Mouse (Mus musculus) liver, adult (tissue): Measurements from ENCODE around the gene Aldh3a2.

Experiments used
- GATA4 ChIP-seq: IDR thresholded peaks from 2 replicates; pipeline ENCODE4 v1.6.1; 2014; ENCODE audit warnings: mild to moderate bottlenecking, low read length; ENCODE audit not compliant: insufficient replicate concordance

Gene Aldh3a2

GRCm38 (mm10) chr11:61231329-61231728 lies 35.9 kb downstream of the Aldh3a2 start:
- TF ChIP-seq GATA4, result no peak

GRCm38 (mm10) chr11:61228406-61228805 lies 38.9 kb downstream of the Aldh3a2 start:
- TF ChIP-seq GATA4, result no peak

DNA sequence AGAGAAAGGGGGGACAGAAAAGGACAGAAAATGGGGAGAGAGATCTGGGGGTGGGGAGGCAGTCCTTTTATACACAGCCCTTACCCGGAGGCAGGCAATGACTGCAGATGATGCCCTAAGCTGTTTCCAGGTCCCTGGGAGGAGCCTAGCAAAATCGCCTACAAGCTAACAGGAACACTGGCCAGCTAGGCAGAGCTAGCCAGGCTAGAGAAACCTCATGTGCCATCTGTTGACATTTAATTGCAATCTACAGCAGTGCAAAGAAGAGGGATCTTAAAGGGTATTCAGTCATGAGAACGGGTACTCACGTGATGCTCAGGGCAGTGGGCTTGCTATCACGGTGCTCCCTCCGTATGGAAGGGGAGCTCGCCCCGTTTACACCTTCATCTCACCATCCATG lies 39.4 kb downstream of the Aldh3a2 start:
- no peak for TF ChIP-seq GATA4

GRCm38 (mm10) chr11:61225941-61226412 lies 41.3 kb downstream of the Aldh3a2 start:
- TF ChIP-seq GATA4, result no peak

- TF ChIP-seq GATA4, result no peak
These were observed 41.8 kb downstream of the Aldh3a2 start for GRCm38 (mm10) chr11:61225511-61225910.

- TF ChIP-seq GATA4, result no peak
These were observed 42.4 kb downstream of the Aldh3a2 start for GRCm38 (mm10) chr11:61224907-61225306.

GRCm38 (mm10) chr11:61224234-61224744 lies 43.0 kb downstream of the Aldh3a2 start:
- no peak for TF ChIP-seq GATA4

- TF ChIP-seq GATA4, result no peak
These were observed 44.1 kb downstream of the Aldh3a2 start for GRCm38 (mm10) chr11:61222971-61223745.

DNA sequence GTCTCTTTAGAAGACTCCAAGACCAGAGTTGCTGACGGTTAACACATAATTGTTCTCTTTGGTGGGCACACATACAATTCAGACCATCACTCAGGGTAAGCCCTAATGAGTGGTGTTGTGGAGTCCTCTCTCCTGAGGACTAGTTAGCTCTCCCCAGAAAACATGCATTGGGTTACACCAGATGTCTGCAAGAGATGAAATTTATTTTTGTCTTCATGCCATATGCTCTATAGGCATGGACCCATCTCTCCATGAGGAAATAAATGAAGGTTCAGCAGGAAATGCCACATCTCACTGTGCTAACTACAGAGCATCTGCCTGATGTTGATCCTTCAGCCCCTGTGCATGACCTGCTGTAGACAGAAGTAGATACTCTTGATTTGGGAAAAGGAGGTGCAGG lies 45.3 kb downstream of the Aldh3a2 start:
- TF ChIP-seq GATA4, result no peak

DNA sequence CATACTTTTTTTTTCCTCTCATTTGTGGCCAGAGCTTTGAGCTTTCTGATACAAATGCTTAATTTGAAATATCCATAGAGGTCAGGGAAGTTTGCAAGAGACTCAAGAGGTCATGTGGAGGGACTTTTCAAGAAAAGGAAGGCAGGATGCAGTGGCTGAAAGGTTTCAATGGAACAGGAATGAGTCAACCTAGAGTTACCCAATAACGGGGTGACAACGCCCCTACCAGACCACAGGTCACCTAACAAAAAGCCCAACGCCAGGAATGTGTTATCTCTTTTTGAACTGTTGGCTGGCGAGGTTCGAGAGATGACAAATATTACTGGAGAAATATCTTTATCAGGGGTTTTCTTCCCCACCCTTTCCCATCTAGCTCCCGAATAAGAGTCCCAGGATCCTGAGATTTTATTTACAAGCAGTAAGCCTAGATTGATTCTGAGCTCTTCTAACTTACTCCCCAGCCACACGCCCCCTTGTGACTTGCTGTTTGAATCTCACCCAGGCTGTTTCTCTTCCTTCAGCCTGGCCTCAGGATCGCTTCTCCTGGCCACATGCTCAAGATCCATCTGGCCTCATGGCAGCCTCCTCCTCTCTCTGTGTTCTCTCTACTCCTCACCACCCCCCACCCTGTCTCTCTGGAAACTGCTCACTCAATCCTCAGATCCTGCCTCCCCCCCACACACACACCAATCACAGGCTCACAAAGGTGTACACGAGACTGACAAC lies 46.9 kb downstream of the Aldh3a2 start:
- TF ChIP-seq GATA4, result no peak

- TF ChIP-seq GATA4, result no peak
These were observed 51.3 kb downstream of the Aldh3a2 start for GRCm38 (mm10) chr11:61215936-61216335.

DNA sequence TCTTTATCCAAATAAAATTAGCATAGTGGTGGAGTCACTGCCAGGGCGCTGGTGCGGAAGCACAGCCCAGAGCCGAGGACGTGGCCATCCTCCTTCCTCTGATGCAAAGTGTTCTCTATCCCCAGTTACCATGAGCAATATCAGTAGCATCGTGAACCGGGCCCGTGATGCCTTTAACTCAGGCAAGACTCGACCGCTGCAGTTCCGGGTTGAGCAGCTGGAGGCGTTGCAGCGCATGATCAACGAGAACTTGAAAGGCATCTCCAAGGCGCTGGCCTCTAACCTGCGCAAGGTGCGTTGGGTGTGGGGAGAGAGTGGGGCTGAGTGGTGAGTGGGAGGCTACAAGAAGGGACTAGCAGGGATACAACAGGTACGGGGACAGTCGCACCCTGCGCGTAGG lies 55.2 kb downstream of the Aldh3a2 start:
- TF ChIP-seq GATA4, result no peak

GRCm38 (mm10) chr11:61208316-61208715 lies 58.9 kb downstream of the Aldh3a2 start:
- no peak for TF ChIP-seq GATA4

- no peak for TF ChIP-seq GATA4
These were observed 59.6 kb downstream of the Aldh3a2 start, which contains the start of gene Aldh3a1 for GRCm38 (mm10) chr11:61207487-61208246. Gene Aldh3a1 (plus strand): TSS chr11:61207537.

- no peak for TF ChIP-seq GATA4
These were observed 61.1 kb downstream of the Aldh3a2 start for GRCm38 (mm10) chr11:61206136-61206535.
